Mouse (Mus musculus): ENCODE results near the gene Fbxl22.
A peak's percentile ranks its signal among the peaks of the same experiment; 100 is the strongest.

The Fbxl22 gene

GRCm38 (mm10) chr9:66514256-66514770 lies at the start of gene Fbxl22:
TSS of gene Fbxl22 (minus strand) at chr9:66514593.
- peak; percentile 97 for DNase-seq

- DNase-seq, result peak; percentile 28
Observed at GRCm38 (mm10) chr9:66562215-66562614, 47.8 kb upstream of the Fbxl22 start.

- peak; percentile 37 for DNase-seq
Observed at GRCm38 (mm10) chr9:66561496-66561895, 47.1 kb upstream of the Fbxl22 start.

GRCm38 (mm10) chr9:66560728-66561127 lies 46.3 kb upstream of the Fbxl22 start:
- peak; percentile 34 for DNase-seq

GRCm38 (mm10) chr9:66560295-66560694 lies 45.9 kb upstream of the Fbxl22 start:
- peak; percentile 94 for DNase-seq

GRCm38 (mm10) chr9:66558971-66559370 lies 44.6 kb upstream of the Fbxl22 start:
- no peak for DNase-seq

GRCm38 (mm10) chr9:66542785-66543184 lies 28.4 kb upstream of the Fbxl22 start:
- no peak for DNase-seq

- DNase-seq, result peak; percentile 52
Observed at GRCm38 (mm10) chr9:66521595-66521994, 7.2 kb upstream of the Fbxl22 start.

- peak; percentile 79 for DNase-seq
Observed at GRCm38 (mm10) chr9:66520299-66520698, 5.9 kb upstream of the Fbxl22 start.

GRCm38 (mm10) chr9:66518901-66519300 lies 4.5 kb upstream of the Fbxl22 start:
- peak; percentile 85 for DNase-seq

- peak; percentile 68 for DNase-seq
Observed at GRCm38 (mm10) chr9:66518251-66518650, 3.9 kb upstream of the Fbxl22 start.

GRCm38 (mm10) chr9:66517746-66518145 lies 3.4 kb upstream of the Fbxl22 start:
- peak; percentile 63 for DNase-seq

GRCm38 (mm10) chr9:66516296-66516940 lies 2.0 kb upstream of the Fbxl22 start:
- DNase-seq, result peak; percentile 89

GRCm38 (mm10) chr9:66515680-66516210 lies 1.4 kb upstream of the Fbxl22 start:
- DNase-seq, result peak; percentile 91

GRCm38 (mm10) chr9:66515115-66515514 lies 722 bp upstream of the Fbxl22 start:
- peak; percentile 60 for DNase-seq

- DNase-seq, result no peak
Observed at GRCm38 (mm10) chr9:66513661-66514255, 635 bp downstream of the Fbxl22 start.

- peak; percentile 94 for DNase-seq
Observed at GRCm38 (mm10) chr9:66513150-66513549, 1.2 kb downstream of the Fbxl22 start.

GRCm38 (mm10) chr9:66512351-66512671 lies 2.1 kb downstream of the Fbxl22 start:
- peak; percentile 99 for DNase-seq

GRCm38 (mm10) chr9:66511580-66512350 lies 2.6 kb downstream of the Fbxl22 start:
- DNase-seq, result peak; percentile 100

GRCm38 (mm10) chr9:66510944-66511343 lies 3.4 kb downstream of the Fbxl22 start:
- DNase-seq, result peak; percentile 93

GRCm38 (mm10) chr9:66510351-66510841 lies 4.0 kb downstream of the Fbxl22 start:
- DNase-seq, result peak; percentile 97

GRCm38 (mm10) chr9:66508890-66509399 lies 5.4 kb downstream of the Fbxl22 start:
- peak; percentile 86 for DNase-seq

- DNase-seq, result peak; percentile 78
Observed at GRCm38 (mm10) chr9:66507684-66508083, 6.7 kb downstream of the Fbxl22 start.
